Mouse (Mus musculus) midbrain, embryonic 12.5 days (tissue): ENCODE measurements around the gene Rpp21. TPM values are rescaled to one million over a fixed set of nuclear protein-coding genes. Genes with fewer than 3 reads are reported as not detected.
"Not testable (repeated sequence)": the region's sequence is repeated elsewhere in the genome, so short reads cannot be mapped to it uniquely, and the experiment has no call there.

Experiments
- ATAC-seq: fragments of 200-750 bp; cut with Nextera tagmentation; 2 replicates; pipeline ENCODE4 v1.8.0; 2017; ENCODE audit warnings: low read depth, moderate TSS enrichment, moderate library complexity; ENCODE audit not compliant: low FRiP score
- H3K27ac ChIP-seq: fragments of 300-500 bp; sonication (generic); replicated peaks from 2 replicates; pipeline ENCODE4 v1.5.1; 2016; ENCODE audit warnings: mild to moderate bottlenecking
- H3K27me3 ChIP-seq: fragments of 300-500 bp; sonication (generic); 2 replicates; pipeline ENCODE4 v1.6.1; 2016; ENCODE audit warnings: mild to moderate bottlenecking
- H3K36me3 ChIP-seq: fragments of 300-500 bp; sonication (generic); 2 replicates; pipeline ENCODE4 v1.6.1; 2016
- H3K4me1 ChIP-seq: fragments of 300-500 bp; sonication (generic); 2 replicates; pipeline ENCODE4 v1.6.1; 2016
- H3K4me2 ChIP-seq: fragments of 300-500 bp; sonication (generic); replicated peaks from 2 replicates; pipeline ENCODE4 v1.6.1; 2016; ENCODE audit warnings: mild to moderate bottlenecking, moderate library complexity
- H3K4me3 ChIP-seq: fragments of 300-500 bp; sonication (generic); 2 replicates; pipeline ENCODE4 v1.5.1; 2016; ENCODE audit warnings: mild to moderate bottlenecking
- H3K9ac ChIP-seq: fragments of 300-500 bp; sonication (generic); replicated peaks from 2 replicates; pipeline ENCODE4 v1.6.1; 2016; ENCODE audit warnings: mild to moderate bottlenecking, moderate library complexity
- H3K9me3 ChIP-seq: fragments of 300-500 bp; sonication (generic); 2 replicates; pipeline ENCODE4 v1.6.1; 2016; ENCODE audit warnings: mild to moderate bottlenecking
- WGBS: fragments of 180-500 bp; shearing (Covaris S2); methylation state at CpG from one replicate; pipeline ENCODE4 v1.1.7; 2016; 5-methylcytosine and 5-hydroxymethylcytosine counted together
- polyA plus RNA-seq: library from polyadenylated mRNA; unstranded; fragments of >200 nt; fragmentation: Nextera tagmentation; extraction: Ambion mirVana; gene quantifications from 2 replicates; pipeline ENCODE4 v1.2.1, GENCODE M21; 2016

The Rpp21 gene
- polyA plus RNA-seq, 1 experiment from 2014 or later, result 88.2 TPM

DNA sequence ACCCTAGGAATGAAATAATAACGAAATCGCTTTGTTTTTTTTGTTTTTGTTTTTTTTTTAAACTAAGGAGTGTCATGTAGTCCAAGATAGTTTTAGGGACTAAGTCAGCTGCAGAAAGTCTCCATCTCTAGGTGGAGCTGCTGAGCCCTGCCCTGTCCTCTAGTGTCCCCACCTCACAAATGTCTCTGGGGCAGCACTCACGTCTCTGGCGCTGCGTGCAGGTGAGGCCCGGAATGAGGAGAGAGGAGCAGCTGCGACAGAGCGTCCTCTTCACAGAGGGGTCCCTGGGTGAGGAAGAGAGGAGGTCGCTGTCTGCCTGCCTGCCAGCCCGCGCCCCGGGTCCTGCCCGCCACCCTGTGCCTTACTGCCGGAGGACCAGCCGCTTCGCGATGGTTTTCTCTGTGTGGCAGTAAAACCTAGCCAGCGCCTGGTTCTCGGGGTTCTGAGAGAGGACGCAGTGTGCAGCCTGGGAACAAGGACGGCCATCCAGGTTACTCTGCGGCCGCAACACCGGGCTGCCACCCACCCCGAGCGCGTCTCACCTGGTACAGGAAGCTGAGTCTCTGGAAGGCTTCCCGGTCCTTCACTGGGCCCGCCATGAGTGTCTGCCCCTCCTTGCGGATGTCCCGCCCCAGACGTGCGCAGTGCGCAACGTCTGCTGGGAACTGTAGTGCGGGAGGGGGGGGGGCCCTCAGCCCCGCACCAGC, 475 bp downstream of the Rpp21 start:
- H3K36me3 ChIP-seq, result peaks cover 43% of the 10 kb centered on the region
- peaks cover 9% of the 10 kb centered on the region for H3K27me3 ChIP-seq
- H3K9me3 ChIP-seq, result no peaks in the 10 kb centered on the region
- H3K4me3 ChIP-seq, result peak overlapping the region; percentile 72
- under 1% methylated on average over 37 of the region's 37 CpGs for WGBS
- H3K4me1 ChIP-seq, result peaks cover 7% of the 10 kb centered on the region
- peak overlapping the region; percentile 71 for H3K9ac ChIP-seq
- H3K4me2 ChIP-seq, result peak overlapping the region; percentile 61
- ATAC-seq, result peak; percentile 95
- peak overlapping the region; percentile 64 for H3K27ac ChIP-seq

GRCm38 (mm10) chr17:36253087-36253600, 4.7 kb downstream of the Rpp21 start:
- Histone ChIP-seq H3K36me3 (0 out of 2 replicates have a peak, but pooled peaks cover 5% of the 10 kb centered on the region), H3K4me2 (no peak overlapping the region), H3K4me3 (no peak overlapping the region), H3K4me1 (peaks cover 15% of the 10 kb centered on the region), H3K27ac (no peak overlapping the region), H3K27me3 (peaks cover 40% of the 10 kb centered on the region), H3K9ac (no peak overlapping the region), H3K9me3 (no peaks in the 10 kb centered on the region)
- no peak for ATAC-seq
- 72% methylated on average over 6 of the region's 6 CpGs for WGBS

DNA sequence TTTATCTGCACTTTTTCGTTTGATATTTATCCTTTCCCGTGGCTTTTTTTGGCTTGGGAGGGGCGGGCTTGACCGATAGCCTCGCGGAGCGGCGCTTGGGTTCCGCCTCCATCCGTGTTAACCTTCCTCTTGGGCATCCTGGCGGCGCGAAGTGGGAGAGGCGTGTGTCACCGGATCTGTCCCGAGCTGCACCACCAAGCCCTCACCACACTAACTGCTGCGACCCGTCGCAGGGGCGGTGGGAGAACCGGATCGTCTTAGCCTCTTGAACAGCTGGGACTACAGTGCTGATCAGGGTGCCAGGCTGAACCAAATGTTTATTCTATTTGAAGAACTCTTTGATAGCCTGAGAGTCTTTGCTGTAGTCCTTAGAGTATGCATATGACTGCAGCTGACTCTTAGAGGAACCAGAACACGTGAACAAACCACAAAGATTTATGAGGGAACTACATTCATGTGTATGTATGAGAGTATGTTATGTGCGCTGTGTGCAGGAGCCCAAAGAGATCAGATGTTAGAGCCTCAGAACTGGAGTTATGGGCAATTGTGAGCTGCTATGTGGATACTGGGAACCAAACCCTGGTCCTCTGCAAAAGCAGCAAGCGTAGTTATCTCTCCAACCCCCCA, 5.5 kb downstream of the Rpp21 start:
- 0 out of 2 replicates have a peak, but pooled peaks have one; percentile 12 for ATAC-seq
- Histone ChIP-seq H3K4me3 (peak overlapping the region; percentile 25), H3K27ac (no peak overlapping the region), H3K36me3 (0 out of 2 replicates have a peak, but pooled peaks cover 5% of the 10 kb centered on the region), H3K9ac (0 out of 2 replicates have a peak overlapping the region, but pooled peaks have one; percentile 12), H3K4me2 (peak overlapping the region; percentile 43), H3K9me3 (no peaks in the 10 kb centered on the region), H3K4me1 (peaks cover 15% of the 10 kb centered on the region), H3K27me3 (peaks cover 42% of the 10 kb centered on the region)
- WGBS, result 14% methylated on average over 25 of the region's 25 CpGs

- WGBS, result 37% methylated on average over 33 of the region's 33 CpGs
- Histone ChIP-seq H3K4me1 (peaks cover 7% of the 10 kb centered on the region), H3K36me3 (no peaks in the 10 kb centered on the region), H3K27me3 (peaks cover 42% of the 10 kb centered on the region), H3K4me2 (peak overlapping the region; percentile 22; the same call in 1 of the 2 replicates), H3K4me3 (0 out of 2 replicates have a peak overlapping the region, but pooled peaks have one; percentile 13), H3K27ac (no peak overlapping the region), H3K9ac (no peak overlapping the region), H3K9me3 (no peaks in the 10 kb centered on the region)
- ATAC-seq, result no peak
These were observed 9.0 kb downstream of the Rpp21 start for GRCm38 (mm10) chr17:36248886-36249285.

DNA sequence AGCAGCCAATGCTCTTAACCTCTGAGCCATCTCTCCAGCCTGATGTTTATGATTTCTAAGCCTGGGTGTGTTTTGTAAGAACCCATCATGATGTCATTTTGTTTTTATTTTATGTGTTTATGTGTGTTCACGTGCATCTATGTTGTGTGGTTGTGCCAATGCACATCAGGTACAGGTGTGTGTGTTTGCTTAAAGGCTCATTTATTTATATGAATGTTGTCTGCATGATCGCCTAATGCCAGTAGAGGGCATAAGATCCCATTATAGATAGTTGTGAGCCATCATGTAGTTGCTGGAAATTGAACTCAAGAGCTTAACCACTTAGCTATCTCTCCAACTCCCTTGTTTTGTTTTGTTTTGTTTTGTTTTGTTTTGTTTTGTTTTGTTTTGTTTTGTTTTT, 12.1 kb downstream of the Rpp21 start:
- Histone ChIP-seq H3K27me3 (peaks cover 27% of the 10 kb centered on the region), H3K4me3 (no peak overlapping the region), H3K9ac (no peak overlapping the region), H3K36me3 (no peaks in the 10 kb centered on the region), H3K4me2 (no peak overlapping the region), H3K4me1 (0 out of 2 replicates have a peak, but pooled peaks cover 3% of the 10 kb centered on the region), H3K27ac (no peak overlapping the region), H3K9me3 (no peaks in the 10 kb centered on the region)
- no peak for ATAC-seq
- 77% methylated on average over 2 of the region's 2 CpGs for WGBS

GRCm38 (mm10) chr17:36244031-36244430, 13.8 kb downstream of the Rpp21 start:
- Histone ChIP-seq H3K27ac (no peak overlapping the region), H3K4me2 (no peak overlapping the region), H3K27me3 (peaks cover 16% of the 10 kb centered on the region), H3K9ac (no peak overlapping the region), H3K4me1 (0 out of 2 replicates have a peak, but pooled peaks cover 3% of the 10 kb centered on the region), H3K4me3 (no peak overlapping the region), H3K9me3 (no peaks in the 10 kb centered on the region), H3K36me3 (no peaks in the 10 kb centered on the region)
- 11% methylated on average over 5 of the region's 5 CpGs for WGBS
- ATAC-seq, result no peak

DNA sequence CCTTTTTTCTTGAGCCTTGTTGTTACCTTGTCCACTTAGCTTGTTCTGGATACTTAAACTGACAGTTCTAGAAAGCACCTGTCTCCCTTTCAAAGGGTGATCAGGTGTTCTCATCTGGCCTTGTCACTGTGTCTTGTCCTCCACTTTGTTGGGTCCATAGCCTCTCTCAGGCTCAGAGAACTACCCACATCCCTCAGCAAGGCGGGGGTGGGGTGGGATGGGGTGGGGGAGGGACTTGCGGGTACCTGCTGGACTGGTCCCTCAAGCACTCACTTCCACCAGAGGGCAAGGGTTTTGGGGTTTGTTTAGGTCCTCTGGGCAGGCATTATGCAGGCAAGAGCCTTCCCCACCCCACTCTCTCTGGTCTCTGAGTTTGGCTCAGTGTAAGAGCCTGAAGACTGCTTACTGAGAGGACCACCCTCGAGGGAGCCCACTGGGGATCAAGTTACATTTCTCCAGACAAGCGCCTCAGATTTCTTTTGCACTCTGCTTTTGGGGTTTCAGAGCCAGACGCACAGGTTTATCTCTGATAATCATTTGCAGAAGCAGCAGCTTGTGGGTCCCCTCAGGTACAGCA, 17.1 kb downstream of the Rpp21 start:
- no peak overlapping the region for H3K4me3 ChIP-seq
- H3K4me2 ChIP-seq, result no peak overlapping the region
- peaks cover 37% of the 10 kb centered on the region for H3K27me3 ChIP-seq
- ATAC-seq, result no peak
- no peak overlapping the region for H3K27ac ChIP-seq
- WGBS, result 15% methylated on average over 5 of the region's 5 CpGs
- H3K4me1 ChIP-seq, result peaks cover 6% of the 10 kb centered on the region; the same call in 1 of the 2 replicates
- no peaks in the 10 kb centered on the region for H3K9me3 ChIP-seq
- no peaks in the 10 kb centered on the region for H3K36me3 ChIP-seq
- no peak overlapping the region for H3K9ac ChIP-seq

DNA sequence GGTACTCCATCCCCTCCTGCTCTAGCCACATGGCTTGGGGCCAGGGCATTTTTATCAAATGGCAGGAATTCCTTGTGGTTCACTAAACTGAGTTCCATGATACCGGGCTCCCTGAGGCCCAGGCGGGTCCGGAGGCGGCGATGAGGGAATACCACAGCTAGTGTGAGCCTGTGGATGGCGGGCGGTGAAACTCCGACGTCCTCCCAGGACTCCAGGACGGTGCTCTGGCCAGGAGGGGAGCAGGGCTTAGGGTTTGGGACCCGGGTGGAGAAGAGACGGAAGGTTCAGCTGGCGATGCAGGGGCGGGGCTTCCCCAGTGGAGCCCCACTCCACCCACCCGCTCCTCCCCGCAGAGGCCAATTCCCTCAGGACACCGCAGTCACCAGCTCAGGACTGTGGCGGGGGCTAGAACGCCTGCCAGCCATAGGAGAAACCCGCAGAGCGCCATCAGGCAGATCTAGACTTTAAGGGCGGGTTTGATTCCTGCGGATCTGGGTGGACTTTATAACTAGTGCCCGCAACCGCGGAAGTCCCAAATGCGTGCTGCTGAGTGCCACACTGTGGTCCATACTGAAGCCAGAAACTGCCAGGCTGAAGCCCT, 20.4 kb downstream of the Rpp21 start:
- peak overlapping the region; percentile 34 for H3K4me3 ChIP-seq
- H3K27ac ChIP-seq, result no peak overlapping the region
- no peaks in the 10 kb centered on the region for H3K36me3 ChIP-seq
- peak overlapping the region; percentile 29; the same call in 1 of the 2 replicates for H3K9ac ChIP-seq
- H3K27me3 ChIP-seq, result peaks cover 39% of the 10 kb centered on the region
- H3K9me3 ChIP-seq, result no peaks in the 10 kb centered on the region
- H3K4me2 ChIP-seq, result peak overlapping the region; percentile 55
- WGBS, result under 1% methylated on average over 27 of the region's 27 CpGs
- ATAC-seq, result peak; percentile 52; the same call in 1 of the 2 replicates
- peaks cover 6% of the 10 kb centered on the region; the same call in 1 of the 2 replicates for H3K4me1 ChIP-seq

DNA sequence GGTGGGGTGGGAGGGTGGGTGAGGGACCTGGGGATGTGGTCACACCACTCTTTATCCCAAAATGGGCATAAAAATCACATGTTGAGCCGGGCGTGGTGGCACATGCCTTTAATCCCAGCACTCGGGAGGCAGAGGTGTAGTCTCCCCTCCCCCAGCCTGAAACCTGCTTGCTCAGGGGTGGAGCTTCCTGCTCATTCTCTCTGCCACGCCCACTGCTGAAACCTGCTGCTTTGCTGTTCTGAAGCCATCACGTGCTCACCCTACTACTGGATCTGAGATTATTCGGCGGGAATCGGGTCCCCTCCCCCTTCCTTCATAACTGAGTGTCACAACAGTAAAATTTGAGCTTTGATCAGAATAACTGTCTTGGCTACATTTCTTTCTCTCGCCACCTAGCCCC, 22.6 kb downstream of the Rpp21 start:
- H3K4me1 ChIP-seq, ATAC-seq, H3K9ac ChIP-seq, H3K4me3 ChIP-seq, H3K9me3 ChIP-seq, H3K4me2 ChIP-seq, H3K36me3 ChIP-seq, H3K27ac ChIP-seq: not testable (repeated sequence)
- H3K27me3 ChIP-seq, result peaks cover 46% of the 10 kb centered on the region
- WGBS, result 32% methylated on average over 9 of the region's 9 CpGs

DNA sequence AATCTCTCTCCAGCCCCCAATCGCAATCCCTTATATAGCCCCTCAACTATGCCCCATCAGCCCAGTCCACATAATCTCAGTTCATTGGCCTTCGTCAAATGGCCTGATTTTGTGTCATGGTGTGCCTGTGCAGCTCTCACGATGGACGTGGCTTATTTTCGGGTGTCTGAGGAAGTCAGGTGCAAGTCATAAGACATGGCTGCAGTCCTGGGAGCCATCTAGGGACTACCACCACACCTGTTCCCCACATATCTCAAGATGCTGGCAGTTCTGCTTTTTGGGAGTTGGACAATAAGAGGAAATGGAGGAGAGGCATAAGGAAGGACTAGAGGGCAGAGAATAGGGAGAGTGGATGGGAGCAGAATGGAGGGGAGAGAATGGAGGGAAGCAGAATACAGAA, 24.3 kb downstream of the Rpp21 start:
- H3K4me3 ChIP-seq, result no peak overlapping the region
- H3K9ac ChIP-seq, result no peak overlapping the region
- H3K4me1 ChIP-seq, result peaks cover 6% of the 10 kb centered on the region; the same call in 1 of the 2 replicates
- no peaks in the 10 kb centered on the region for H3K36me3 ChIP-seq
- H3K27ac ChIP-seq, result no peak overlapping the region
- ATAC-seq, result no peak
- H3K4me2 ChIP-seq, result no peak overlapping the region
- H3K9me3 ChIP-seq, result no peaks in the 10 kb centered on the region
- WGBS, result 80% methylated on average over 5 of the region's 5 CpGs
- H3K27me3 ChIP-seq, result peaks cover 42% of the 10 kb centered on the region

- Histone ChIP-seq H3K9ac (no peak overlapping the region), H3K4me1 (no peaks in the 10 kb centered on the region), H3K27ac (no peak overlapping the region), H3K27me3 (peaks cover 20% of the 10 kb centered on the region), H3K4me3 (no peak overlapping the region), H3K4me2 (no peak overlapping the region), H3K36me3 (no peaks in the 10 kb centered on the region), H3K9me3 (no peaks in the 10 kb centered on the region)
- 11% methylated on average over 36 of the region's 36 CpGs for WGBS
- no peak for ATAC-seq
These were observed 26.6 kb downstream of the Rpp21 start for GRCm38 (mm10) chr17:36231318-36231717.
